Mouse (Mus musculus): ENCODE results near the gene Gm21800. TPM values are rescaled to one million over a fixed set of nuclear protein-coding genes. Genes with fewer than 3 reads are reported as not detected.
"Not testable (repeated sequence)": the region's sequence is repeated elsewhere in the genome, so short reads cannot be mapped to it uniquely, and the experiment has no call there.

Gm21800 gene
- polyA plus RNA-seq (2015; fragmentation: Nextera tagmentation; extraction: Ambion mirVana): not detected in 2 replicates

- H3K4me1 ChIP-seq (replicated peaks; ENCODE audit: control insufficient read depth, insufficient read depth, low read length); H3K4me2 ChIP-seq (replicated peaks; ENCODE audit: low read depth); H3K9ac ChIP-seq (ENCODE audit: low read depth, low read length); H3K36me3 ChIP-seq (ENCODE audit: control insufficient read depth, insufficient read depth); H3K9me3 ChIP-seq (ENCODE audit: control insufficient read depth); ATAC-seq; H3K27me3 ChIP-seq (replicated peaks; ENCODE audit: control insufficient read depth, insufficient read depth, low read length); H3K27ac ChIP-seq (ENCODE audit: low read depth, low read length); H3K4me3 ChIP-seq (ENCODE audit: low read depth, low read length): not testable (repeated sequence)
- 25% methylated on average over 1 of the region's 3 CpGs for WGBS
Observed at GRCm38 (mm10) chrY:41406198-41406597, at the start of gene Gm21800. Gm21800 (plus strand) TSS chrY:41406498.

Data from intestine, postnatal 0 days (tissue).